Mouse (Mus musculus): ENCODE measurements at regions not wholly inside any gene's neighbourhood (a gene's known extent, or its start where the extent isn't known, plus 50 kb on each side); places are given as distances from the start of the nearest gene placed in this dataset.

DNA sequence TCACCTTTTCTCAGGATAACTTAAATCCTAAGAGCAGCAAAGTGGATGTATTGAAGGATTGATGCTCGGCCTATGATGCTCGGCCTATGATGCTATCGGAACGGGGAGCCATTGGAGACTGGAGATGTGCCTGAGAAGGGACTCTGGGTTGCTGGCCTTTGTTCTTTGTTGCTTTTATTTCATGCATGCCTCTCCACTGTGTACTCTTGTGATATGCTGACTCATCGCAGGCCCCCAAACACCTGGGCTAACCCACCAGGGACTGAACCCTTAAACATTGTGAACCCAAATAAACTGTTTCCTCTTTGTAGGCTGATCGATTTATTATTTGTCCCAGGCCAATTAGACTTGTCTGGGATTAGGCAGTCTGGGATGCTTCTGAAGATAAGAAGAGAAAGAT is 61.9 kb downstream of the Pdcl3 start:
- DNase-seq: no peak

DNA sequence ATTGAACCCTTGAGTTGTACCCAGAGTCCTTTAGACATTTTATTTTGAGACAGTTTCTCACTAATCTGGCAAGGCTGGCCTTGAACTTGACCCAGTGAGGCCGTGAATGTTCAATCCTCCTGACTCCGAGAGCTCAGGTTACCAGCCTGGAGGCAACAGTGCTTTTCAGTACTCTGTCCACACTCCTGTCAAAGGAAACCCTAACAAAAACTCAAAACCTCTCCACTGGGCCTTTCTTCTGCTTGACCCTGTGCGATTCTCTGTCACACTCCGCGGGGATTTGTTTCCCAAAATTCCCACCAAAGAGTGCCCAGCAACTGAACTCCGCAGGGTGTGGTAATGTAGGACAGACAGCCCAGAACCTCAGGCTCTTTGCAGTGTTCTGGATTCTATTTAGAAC is 71.9 kb downstream of the Pdcl3 start:
- no peak for DNase-seq

DNA sequence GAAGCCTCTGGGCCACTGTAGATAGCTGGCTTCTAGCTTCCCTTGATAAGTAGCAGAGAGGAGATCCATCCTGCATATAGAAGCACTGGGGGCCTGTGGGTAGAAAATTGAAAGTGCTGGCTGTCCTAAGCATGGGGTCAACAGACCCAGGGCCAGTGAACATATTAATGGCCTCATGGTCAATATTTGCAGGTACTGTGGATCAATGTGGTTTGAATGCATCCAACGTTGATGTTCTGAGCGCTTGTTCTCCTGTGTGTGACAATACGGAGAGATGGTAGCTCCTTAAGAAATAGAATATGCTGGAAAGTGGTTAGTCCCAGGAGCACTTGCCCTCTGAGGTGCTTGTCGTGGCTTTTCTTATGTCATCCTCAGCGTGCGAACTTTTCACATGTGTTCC is 77.1 kb downstream of the Pdcl3 start:
- no peak for DNase-seq

DNA sequence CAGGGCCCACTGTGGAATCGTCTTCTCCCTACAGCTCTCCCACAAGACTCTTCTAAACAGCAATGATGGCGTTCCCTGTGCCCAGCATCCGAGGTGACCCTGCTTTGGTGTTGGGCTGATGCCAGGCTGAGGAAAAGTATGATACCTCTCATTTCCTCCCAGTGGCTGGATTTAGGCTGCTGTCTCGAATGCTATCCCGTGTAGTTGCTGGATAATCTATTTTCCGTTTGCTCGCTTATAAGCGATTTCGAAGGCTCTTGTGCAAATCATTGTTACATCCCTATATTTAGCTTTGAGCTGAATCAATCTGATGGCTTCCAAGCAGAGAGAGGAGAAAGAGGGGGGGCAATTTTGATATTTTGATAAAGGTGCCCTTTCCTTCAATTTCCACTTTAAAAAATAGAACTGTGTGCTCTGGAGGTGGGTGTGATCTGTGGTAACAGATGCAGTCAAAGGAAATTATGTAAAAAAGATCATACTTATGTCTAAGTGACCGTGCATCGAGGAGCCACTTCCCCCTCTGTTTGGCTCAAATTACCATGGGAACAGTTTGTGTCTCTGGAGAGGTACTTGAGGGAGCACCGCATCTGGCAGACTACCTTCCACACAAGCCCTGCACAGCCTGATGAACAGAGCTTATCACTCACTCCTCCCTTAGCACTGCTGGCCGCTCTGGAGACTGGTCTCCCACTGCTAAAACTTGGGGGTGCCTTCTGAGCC is 78.4 kb downstream of the Pdcl3 start:
- DNase-seq: peak; percentile 68

DNA sequence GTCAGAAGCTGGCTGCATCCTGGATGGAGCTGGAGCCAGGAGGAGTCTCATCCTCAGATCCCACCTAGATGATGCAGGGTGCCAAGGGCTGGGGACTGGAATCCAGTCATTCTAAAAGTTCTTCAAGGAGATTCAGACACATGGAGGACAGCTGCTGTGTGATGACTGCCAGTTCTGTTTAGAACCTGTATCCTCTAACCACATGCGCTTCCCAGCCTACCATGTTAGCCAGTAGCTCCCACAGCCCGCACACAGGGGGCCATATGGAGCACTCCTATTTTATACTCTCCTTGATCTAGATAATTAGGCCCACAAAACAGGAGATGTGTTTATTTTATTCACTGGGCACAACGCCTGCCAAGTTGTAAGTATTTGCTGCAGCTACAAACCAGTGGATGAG is 79.4 kb downstream of the Pdcl3 start:
- peak; percentile 62 for DNase-seq

DNA sequence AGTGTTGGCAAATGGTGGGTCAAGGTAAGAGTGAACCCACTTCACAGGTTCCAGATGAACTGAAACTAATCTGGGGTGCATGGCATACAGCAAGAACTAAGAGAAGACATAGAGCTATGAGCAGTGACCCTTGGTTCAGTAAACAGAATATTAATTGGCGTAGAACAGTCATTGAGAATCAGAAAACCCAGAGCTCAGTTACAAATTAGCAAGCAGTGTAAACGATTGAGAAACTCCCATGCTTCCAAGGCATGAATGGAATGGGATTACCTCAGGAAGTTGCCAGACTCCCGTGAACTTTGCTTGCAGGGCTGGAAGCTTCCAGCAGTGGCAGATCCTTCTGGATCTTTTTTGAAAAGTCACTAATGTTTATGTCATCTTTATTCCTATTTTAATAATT is 82.5 kb downstream of the Pdcl3 start:
- no peak for DNase-seq

DNA sequence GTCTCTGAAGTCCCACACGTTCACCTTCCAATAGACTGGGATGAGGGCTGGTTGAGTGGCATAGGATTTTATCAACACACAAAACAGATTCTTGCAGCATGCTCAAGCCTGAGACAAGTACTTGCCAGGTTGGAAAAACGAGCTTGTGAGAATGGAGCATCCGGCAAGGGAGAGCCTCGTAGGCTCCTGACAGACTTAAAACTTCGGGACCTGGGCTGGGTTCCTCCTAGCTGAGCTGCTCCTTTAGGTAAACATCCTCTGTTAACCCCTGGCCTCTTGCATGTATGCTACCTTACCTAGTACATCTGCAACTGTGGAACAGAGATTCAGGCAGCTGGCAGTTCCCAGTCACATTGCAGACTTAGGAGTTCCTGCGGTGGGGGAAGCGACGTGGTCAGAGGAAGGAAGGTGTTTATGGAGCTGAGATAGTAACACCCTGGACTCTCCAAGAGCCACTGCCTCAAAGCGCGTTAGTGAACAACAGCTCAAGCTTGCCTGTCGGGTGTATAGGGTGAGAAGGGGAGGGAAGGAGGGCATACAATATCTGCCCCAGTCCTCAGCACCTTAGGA is 83.8 kb downstream of the Pdcl3 start:
- DNase-seq: no peak

DNA sequence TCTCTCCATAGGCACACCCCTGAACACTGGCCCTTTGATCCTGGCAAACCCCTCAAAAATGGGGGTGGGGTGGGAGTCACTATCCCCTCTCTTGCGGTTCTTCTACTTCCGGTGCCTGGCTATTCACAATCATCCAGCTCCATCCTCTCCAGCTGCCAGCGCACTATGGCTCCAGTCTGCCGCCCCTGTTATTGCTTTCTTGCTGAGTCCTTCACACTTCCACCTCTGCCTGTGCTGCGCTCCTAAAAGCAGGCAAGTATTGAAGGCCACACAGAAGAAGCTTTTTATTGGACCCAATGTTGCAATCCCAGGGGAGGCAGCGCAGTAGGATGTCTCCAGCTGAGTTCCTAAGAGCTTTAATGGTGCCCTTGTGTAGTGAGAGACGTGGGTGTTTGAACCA is 84.3 kb downstream of the Pdcl3 start:
- DNase-seq: no peak

DNA sequence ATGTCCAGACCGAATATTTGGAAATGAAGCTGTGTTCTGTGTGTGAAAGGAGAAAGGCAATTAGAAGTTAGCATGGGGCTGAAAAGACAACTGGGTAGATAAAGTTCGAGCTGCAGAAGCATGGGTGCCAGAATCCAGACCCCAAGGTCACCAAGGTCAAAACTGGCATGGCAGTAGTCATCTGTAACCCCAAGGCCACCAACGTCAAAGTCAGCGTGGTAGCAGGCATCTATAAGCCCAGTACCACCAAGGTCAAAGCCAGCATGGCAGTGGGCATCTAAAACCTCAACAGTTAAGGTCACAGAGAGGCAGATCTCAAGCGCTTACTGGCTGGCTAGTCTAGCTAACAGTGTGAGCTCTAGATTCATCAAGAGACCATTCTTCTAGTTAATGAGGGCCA is 90.6 kb downstream of the Pdcl3 start:
- DNase-seq: no peak

DNA sequence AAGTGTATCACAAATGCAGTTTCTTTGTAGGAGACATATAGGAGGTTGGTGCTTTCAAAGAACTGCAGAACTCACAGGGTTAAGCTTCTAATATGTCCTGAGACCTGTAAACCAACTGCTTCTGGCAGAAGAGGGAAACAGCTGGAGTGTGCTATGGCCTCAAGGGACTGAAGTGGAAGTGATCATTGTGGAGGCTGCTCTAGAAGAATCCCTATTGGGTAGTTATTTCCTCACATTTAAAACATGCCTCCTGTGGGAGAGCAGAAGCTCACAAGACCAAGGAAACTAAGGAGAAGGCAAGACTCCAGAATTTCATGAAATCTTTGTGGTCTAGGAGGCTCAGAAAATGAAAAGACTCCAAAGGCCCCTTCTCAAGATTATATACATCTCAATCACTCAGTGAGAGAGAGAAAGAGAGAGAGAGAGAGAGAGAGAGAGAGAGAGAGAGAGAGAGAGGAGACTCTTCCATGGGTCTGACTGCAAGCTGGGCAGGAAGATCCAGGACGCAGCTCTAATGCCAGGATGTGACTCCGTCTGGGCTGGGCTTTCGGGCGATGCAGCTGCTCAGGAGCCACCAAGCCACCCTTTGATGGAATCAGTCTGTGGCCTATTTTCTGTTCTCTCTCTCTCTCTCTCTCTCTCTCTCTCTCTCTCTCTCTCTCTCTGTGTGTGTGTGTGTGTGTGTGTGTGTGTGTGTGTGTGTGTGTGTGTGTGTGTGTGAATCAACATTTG is 93.3 kb downstream of the Pdcl3 start:
- DNase-seq: no peak

DNA sequence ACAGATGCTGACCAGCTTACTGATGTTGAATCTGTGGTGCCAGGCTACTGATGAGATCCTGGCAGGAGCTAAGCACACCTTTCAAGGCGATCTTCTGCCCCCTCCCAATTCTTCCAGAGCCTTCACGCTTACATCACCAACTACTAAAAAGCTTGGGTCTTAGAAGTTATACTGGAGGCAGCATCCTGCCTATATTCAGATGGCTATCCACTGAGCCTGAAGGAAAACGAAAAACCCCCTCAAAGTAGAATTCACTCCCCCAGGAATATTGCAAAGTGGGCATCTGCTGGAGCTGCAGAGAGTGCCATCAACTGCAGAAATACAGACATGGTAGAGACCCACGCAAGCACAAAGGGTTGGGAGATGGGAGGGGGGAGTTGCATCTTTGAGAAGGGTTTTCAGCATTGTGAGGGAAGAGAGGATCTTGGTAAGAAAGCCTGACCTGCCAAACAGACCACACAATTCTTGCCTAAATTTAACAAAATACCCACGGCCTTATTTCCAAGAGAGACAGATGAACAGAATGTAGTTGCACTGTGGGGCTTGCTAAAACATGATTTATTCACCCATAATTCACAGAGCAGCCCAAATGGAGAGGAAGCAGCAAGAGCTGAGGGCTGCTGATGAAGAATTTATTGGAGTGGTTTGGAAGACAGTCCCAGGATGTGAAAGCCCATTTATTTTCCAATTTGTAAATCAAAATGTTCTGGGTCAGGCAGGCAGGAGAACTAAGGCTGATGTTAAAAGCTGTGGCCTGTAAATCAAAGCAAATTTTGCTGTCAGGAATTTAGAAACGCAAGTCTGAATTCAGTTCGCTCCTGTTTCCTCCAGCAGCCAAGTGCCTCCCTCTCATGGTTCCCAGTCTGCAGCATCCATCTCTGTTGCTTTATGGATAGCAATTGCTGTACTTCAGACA is 98.8 kb downstream of the Pdcl3 start:
- no peak for DNase-seq

DNA sequence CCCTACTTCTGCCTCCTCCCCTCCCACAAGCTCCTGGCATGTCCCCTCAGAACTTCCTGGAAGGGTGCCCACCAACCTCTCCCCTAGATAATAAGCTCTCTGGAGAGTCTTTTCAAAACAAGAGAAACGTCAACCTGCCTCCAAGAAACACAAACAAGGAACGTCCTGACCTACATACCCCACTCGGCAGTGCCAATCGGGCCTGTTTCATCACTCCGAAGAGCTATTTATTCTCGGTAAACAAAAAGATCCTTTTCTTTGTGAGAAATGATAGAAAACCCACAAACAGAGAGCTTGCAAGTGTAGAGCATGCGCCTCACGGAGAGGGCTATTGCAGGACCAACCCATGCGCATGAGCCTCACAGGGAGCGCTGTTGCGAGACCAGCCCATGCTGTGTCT is 100.9 kb downstream of the Pdcl3 start:
- DNase-seq: peak; percentile 52

DNA sequence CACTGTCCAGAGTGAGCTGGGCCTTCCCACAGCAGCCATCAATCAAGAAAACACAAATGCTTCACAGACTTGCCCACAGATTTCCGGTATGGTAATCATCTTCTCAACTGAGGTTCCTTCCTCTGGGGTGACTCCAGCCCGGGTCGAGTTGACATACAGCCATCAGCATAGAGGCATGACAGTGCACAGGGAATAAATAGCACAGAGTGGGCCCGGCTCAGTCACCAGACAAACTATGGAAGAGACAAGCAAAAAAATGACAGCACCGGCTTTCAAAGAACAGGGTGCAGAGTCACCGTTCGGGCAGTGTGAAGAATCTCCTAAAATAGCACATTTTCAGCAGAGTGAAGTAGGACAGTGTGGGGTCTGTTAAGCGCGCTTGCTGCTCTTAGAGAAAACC is 103.7 kb upstream of the Npas2 start:
- DNase-seq: no peak

DNA sequence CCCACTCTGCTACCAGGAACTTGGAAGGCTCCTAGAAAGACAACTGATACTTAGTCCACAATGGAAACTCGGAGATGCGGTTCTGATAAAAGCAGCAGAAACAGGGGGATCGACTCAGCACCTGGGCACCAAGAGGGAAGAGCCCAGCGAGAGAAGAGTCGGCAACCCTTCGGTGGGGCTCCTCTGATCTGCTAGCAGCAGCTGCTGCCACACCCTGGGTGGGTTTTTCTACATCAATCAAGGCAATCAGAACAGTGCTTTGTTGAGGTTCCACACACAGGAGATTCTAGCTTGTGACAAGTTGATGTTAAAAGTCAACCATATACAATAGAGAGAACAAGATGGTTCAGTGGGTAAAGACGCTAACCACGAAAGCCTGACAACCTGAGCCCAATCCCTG is 102.4 kb upstream of the Npas2 start:
- no peak for DNase-seq

DNA sequence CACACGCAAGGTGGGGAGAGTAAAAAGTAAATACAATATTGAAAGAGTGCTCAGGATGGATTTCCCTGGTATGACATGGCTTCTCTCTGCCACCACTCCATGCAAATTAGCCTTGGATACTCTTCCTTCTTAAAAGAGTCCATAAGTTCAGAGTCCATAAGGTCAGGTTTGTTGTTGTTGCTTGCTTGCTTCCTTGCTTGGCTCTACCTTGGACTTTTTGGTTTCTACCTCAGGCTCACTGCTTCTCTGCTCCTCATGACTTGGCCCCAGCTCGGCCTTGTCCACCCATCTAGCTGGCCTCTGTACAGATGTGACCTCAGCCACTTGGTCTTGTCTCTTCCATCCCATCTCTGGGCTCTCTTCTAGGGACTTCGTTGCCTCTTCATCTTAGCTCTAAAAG is 101.9 kb upstream of the Npas2 start:
- DNase-seq: no peak

DNA sequence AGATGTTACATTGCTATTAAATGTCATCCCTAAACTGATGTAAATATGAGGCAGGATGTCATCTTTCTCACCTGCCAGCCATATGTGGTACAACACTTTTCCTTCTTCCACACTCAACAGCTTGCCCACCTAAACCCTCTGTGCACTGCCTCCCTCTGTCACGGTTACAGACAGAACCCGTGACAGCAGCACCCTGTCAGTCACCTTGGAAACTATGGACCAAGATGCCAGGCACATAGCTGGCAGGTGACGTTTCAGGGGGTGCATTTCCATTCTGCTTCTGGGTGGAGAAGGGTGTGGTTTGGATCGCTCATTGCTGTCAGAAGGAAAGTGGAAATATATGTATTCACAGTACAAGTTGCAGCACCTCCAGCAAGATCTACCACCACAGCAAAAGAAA is 100.2 kb upstream of the Npas2 start:
- DNase-seq: no peak

DNA sequence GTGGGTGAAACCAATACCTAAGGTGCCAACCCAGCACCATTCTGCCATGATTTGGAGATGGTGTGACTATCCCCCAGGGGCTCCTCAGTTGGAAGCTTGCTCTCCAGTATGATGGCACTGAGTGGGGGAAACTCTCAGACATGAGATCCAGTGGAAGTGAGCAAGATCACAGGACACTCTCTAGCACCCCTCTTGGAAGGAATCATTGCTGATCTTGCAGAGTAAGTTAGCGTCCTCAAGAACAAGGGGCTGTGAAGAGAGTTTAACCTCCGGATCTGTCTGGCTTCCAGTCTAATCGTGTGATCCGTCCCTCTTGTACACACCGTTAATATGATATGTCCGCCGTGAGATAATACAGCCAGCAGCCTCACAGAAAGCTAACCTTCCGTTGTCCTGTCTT is 99.5 kb upstream of the Npas2 start:
- no peak for DNase-seq

DNA sequence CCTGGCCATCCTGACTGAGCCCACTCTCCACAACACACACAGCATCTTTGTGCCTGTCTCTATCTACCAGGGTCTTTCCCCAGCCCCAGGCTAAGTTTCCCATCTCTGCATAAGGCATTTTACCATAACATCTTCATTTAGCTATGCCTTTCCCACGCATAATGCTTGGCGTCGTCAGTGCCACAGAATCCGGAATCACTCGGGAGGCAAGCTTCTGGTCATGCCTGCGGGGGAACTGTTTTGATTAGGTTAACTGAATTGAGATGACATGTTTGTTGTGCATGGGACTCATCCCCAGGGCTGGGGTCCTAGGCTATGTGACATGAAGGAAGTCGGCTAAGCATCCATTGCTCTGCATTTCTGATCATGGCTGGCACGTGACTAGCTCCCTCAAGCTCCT is 97.6 kb upstream of the Npas2 start:
- no peak for DNase-seq

DNA sequence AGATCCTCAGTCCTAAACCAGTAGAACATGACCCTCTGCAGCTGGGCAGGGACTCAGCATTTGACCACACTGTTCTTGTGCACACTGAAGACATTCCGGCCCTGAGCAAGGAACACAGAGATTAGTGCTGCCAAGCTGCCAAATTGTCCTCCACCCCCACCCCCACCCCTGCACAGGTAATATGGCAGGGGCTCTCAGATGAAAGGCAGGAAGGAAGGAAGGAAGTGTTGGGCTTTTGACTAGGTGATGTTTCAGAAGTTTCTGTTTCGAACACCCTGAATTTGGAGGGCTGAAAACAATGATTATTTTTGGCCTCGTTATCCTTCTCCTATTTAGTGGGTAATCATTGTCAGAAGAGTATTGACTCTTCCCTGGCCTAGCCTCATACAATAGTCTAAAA is 96.8 kb upstream of the Npas2 start:
- no peak for DNase-seq

DNA sequence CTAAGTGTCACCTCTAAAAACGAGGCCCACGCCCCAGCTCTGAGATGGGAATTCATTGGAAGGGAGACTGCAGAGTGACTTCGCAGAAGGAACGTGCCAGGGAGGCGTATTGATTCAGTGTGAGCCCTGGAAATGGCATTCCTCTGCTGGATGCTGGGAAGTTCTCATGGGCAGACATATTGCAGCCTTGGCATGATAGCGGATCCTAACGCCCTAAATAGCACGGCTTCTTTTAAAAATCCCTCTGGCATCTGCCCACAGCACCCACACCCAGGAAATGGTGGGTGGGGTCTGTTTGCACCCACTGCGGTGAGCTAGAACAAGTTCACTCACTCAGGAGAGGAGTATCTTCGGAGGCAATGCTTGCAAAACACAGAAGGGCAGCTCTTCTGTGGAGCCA is 96.0 kb upstream of the Npas2 start:
- DNase-seq: peak; percentile 83

DNA sequence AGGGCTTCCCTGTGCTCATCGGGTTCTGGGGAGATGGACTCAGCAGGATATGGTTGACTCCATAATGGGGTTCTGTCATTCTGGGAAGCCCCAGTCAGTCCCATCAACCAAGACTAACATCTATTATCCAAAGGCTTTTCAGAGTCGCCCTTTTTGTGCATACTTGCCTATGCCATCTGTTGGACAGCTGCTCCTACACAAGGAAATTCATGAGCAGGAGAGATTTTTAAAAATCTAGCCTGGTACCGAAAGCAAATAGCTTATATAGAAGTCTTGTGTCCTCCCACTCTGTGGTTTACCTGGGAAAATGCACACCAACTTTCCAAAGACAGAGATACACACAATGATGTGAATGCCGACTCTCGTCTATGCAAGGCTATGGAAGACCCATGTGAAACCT is 95.4 kb upstream of the Npas2 start:
- DNase-seq: no peak

DNA sequence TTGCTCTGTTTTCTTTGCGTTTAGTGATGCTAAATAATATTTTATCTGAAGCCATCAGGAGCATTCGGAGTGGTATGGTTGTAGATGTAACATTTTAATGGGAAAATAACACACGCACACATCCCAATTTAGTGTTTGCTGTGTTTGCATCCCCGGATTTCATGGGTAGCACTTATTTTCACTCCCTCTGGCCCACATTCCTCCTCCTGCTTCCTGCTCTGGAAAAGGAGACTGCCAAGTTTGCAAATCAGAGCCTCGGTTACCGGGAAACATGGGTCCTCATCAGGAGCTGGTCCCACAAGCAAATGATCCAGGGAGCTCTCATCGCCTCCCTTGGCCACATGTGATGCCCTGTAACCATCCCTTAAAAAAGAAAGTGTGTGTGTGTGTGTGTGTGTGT is 94.3 kb upstream of the Npas2 start:
- peak; percentile 54 for DNase-seq

DNA sequence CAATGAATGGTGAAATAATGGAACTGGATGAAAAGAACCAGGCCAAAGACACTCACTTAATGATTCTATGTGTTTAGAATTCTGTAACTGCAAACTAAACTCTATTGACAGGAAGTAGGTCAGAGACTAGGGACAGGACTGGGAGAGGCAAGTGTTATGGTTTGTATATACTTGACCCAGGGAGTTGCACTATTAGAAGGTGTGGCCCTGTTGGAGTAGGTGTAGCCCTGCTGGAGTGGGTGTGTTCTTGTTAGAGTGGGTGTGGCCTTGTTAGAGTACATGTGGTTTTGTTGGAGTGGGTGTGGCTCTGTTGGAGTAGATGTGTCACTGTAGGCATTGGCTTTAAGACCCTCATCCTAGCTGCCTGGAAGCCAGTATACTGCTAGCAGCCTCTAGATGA is 93.0 kb upstream of the Npas2 start:
- no peak for DNase-seq

Data from right cerebral cortex, postnatal 25 days (tissue).